Mouse (Mus musculus) bone marrow macrophage, adult 2 months (primary cell): ENCODE data around the gene Slc23a2. TPM values are rescaled to one million over a fixed set of nuclear protein-coding genes. Genes with fewer than 3 reads are reported as not detected.

Source experiments
- H3K27ac ChIP-seq: 2 replicates; pipeline ENCODE4 v1.5.1; 2012; ENCODE audit warnings: low read depth, low read length; ENCODE audit not compliant: insufficient read depth
- H3K4me1 ChIP-seq: 2 replicates; pipeline ENCODE4 v1.6.1; 2012; ENCODE audit warnings: low read length; ENCODE audit not compliant: control insufficient read depth, insufficient read depth
- H3K4me3 ChIP-seq: 2 replicates; pipeline ENCODE4 v1.5.1; 2012; ENCODE audit warnings: mild to moderate bottlenecking, low read length, moderate library complexity; ENCODE audit not compliant: insufficient read depth
- CTCF ChIP-seq: IDR thresholded peaks from 2 replicates; pipeline ENCODE4 v1.5.1; 2012; ENCODE audit warnings: low read depth, mild to moderate bottlenecking, low read length, moderate library complexity
- POLR2A ChIP-seq: IDR thresholded peaks from 2 replicates; pipeline ENCODE4 v1.6.1; 2012; ENCODE audit warnings: mild to moderate bottlenecking, low read depth, low read length, borderline replicate concordance
- polyA plus RNA-seq: library from polyadenylated mRNA; stranded (reverse); fragments of >200 nt; gene quantifications from 2 replicates; pipeline ENCODE4 v1.2.4, GENCODE M21; 2012; ENCODE audit not compliant: missing spikeins, insufficient read depth, insufficient read length

The Slc23a2 gene
- polyA plus RNA-seq, 1 experiment, result 53.5 TPM

DNA sequence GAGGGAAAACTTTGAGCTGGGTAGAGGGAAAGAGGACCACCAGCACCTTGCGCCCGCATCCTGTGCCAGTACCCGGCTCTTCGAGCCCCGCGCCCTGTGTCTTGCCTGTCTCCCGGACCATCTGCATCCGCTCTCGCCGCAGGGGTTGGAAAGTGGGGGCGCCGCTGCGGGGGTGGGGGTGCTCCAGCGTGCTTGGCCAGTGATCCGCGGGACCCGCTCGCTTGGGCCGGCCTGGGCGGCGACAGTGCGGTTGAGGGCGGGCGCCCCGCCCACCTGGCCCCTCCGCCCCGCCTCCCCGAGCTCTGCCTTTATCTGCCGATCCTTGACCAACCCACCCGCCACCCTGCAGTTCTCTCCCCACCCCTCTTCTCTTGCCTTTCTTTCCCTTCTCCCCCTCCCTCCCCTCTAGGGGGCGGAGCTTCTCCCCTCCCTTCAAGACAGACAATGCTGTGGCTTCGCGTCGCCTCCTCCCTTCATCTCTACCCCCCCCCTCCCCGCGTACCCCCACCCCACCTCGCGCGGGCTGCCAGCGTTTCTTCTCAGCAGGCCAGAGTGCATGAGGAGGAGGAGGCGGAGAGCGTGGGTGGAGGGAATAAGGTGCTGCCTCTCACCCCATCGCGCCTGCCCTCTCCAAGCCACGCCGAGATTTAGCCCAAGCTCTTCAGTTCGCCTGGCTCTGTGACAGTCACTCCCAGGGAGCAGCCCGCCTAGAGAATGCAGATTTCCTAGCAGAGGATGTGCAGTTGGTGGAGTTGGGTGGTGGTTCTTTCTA lies 115.1 kb downstream of the Slc23a2 start, which contains the start of gene Rassf2:
Gene Rassf2, minus strand, starts transcription at position 613 of the 772 bp plus-strand sequence.
- H3K4me1 ChIP-seq, result peaks cover 46% of the 10 kb centered on the region
- H3K27ac ChIP-seq, result peak within 1 kb of the TSS; percentile 90
- H3K4me3 ChIP-seq, result peak within 1 kb of the TSS; percentile 92
- TF ChIP-seq POLR2A (no peak), CTCF (no peak)

DNA sequence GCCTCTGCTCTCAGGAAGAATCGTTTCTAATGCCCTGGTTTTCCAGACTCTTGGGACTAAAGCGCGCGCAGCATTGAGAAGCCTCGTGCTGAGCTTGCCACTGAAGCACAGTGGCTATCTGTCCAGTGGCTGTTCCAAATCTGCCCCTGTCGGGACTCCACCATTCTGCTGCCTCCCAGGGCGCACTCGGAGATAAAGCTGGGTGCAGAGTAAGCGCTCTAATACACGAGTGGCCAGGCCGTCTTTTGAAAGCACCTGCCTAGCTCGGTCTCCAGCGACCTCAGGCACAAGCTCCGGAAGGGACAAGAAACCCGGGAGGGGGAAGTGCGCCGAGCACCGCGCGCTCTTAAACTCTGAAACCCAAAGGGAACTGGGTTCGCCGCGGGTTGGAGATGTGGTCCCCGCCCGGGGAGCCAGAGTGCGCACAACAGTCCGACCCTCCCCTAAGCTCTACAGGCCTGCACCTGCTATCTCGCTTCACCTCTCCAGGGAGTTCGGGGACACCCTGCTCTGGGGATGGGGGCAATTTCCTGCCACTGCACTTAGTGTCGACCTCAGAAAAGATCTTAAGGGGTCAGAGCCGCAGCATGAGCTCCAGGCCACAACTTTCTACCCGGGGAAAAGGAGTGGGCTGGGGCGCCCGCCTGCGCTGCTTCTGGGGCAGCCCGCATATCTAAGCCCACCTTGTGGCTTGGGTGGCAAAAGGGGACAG lies 115.9 kb downstream of the Slc23a2 start:
- H3K4me1 ChIP-seq, result peaks cover 44% of the 10 kb centered on the region
- no peak for TF ChIP-seq CTCF
- no peak for TF ChIP-seq POLR2A
- H3K4me3 ChIP-seq, result peak overlapping the region; percentile 92
- H3K27ac ChIP-seq, result peak overlapping the region; percentile 90

DNA sequence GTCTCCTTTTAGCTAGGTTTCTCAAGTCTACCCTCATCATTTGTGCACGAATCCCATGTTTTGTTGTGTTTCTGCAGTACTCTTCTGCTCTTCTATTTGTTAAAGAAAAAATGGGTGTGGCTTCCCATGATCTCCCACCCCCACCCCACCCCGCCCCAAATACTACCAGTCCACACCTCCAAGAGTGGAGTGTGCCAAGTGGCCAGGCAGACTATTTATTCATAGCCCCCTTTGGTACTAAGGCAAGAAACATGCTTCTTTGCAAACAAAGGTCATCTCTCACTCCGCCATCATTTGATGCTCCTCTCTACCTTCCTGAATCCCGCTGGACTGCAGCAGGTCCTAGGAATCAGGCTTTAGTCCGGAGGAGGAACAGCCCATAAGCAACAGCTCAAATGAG lies 116.8 kb downstream of the Slc23a2 start:
- TF ChIP-seq POLR2A (no peak), CTCF (no peak)
- peak overlapping the region; percentile 92 for H3K4me3 ChIP-seq
- peaks cover 51% of the 10 kb centered on the region for H3K4me1 ChIP-seq
- H3K27ac ChIP-seq, result peak overlapping the region; percentile 90

DNA sequence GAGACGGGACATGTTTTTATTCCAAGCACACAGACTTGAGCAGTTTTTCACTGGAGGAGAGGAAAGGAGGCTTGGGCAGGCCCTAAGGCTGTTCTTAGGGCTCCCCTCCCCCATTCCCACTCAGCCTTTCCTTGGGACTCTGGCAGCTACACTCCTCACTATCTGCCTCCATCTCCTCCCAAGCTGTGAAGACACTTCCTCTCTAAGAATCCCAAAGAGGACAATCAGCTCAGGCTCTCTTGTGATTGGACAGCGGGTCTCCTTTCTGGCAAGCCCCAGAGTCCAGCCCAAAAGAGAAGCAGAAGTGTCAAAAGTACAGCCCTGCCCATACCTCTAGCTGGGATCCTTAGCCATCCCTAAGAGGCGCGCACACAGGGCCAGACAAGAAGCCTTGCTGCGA lies 117.5 kb downstream of the Slc23a2 start:
- no peak for TF ChIP-seq POLR2A
- no peak for TF ChIP-seq CTCF
- peaks cover 58% of the 10 kb centered on the region for H3K4me1 ChIP-seq
- peak overlapping the region; percentile 62 for H3K27ac ChIP-seq
- peak overlapping the region; percentile 92 for H3K4me3 ChIP-seq

DNA sequence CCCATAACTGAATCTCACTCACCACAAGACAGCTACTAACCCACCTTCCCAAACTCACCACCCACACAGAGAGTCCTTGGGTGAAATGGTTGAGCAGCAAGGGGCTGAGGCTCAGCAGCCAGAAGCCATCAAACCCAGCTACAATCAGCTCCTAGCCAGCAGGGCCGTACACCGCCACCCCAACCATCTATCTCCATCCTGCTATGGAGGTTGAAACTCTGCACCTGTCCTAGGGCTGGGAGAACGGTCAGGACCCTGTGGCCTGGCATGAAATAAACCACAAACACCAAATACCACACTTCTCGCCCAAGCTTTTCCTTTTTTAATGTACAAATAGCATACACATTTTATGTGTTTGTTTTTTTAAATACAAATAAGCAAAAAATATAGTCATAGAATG lies 120.9 kb downstream of the Slc23a2 start:
- Histone ChIP-seq H3K4me3 (no peak overlapping the region), H3K27ac (no peak overlapping the region), H3K4me1 (peaks cover 81% of the 10 kb centered on the region)
- TF ChIP-seq CTCF (no peak), POLR2A (no peak)

DNA sequence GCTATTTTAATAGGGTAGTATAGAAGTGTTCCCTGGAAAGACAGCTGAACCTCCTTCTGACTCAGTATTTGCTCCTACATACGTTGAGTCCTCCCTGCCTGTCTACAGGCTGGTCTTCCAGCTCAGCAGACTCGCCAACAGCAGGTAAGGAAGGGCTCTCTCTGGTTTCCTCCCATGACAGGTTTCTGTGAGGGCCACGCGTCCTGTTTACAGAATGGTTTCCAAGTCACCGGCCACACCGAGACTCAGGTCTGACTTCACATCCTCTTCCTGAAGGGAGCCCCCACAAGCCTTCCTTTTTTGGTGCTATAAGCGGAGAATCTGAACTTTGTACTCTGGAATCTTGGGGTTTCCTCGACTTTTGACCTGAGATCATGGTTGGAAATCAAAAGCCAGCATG lies 122.3 kb downstream of the Slc23a2 start:
- H3K4me1 ChIP-seq, result peaks cover 88% of the 10 kb centered on the region
- no peak overlapping the region for H3K4me3 ChIP-seq
- TF ChIP-seq POLR2A, result no peak
- H3K27ac ChIP-seq, result no peak overlapping the region

DNA sequence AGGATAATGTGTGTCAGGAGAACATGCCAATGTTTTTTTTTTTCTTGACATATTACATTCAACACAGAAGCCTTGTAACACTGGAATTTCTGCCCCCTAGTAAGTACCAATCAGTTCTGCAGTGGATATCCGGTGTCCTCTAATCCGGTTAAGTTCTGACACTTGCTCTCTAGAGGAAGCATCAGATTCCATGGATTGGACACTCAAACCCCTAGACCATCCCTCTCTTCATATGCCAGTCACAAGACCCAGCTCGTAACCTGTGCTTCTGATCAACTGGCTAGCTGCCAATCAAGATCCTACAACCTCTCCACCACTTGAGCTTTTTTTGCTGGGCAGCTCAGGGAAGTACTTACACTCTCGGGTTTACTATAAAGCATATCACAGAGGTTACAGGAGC lies 123.3 kb downstream of the Slc23a2 start:
- TF ChIP-seq CTCF, result no peak
- TF ChIP-seq POLR2A, result no peak
- H3K4me3 ChIP-seq, result no peak overlapping the region
- H3K27ac ChIP-seq, result peak overlapping the region; percentile 94
- peaks cover 90% of the 10 kb centered on the region for H3K4me1 ChIP-seq

DNA sequence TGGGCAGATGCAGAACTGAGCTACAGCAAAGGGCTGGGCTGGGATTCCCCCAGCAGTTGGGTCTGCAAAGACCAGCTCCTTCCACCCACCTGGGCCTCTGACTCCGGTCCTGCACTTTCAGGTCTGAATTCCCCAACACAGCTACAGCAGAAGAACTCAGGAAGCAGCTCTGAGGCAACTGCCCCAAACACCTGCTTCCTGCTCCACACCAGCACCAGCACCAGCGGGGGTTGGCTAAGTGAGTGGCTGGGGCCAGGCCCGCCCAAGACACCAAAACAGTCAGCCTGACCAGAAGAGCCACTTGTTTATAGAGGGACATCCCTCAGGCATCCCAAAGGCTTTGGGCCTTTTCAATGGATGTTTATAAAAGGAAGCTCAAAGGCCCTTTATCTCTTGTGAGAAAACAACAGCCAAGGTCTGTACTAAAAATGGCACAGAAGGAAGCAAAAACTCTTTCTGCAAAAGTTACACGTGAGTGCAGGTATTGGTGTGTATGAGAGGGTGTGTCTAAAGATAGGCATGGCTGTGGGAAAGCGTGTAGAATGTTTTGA lies 123.8 kb downstream of the Slc23a2 start:
- peak overlapping the region; percentile 35 for H3K4me3 ChIP-seq
- no peak for TF ChIP-seq POLR2A
- no peak for TF ChIP-seq CTCF
- H3K27ac ChIP-seq, result peak overlapping the region; percentile 94

DNA sequence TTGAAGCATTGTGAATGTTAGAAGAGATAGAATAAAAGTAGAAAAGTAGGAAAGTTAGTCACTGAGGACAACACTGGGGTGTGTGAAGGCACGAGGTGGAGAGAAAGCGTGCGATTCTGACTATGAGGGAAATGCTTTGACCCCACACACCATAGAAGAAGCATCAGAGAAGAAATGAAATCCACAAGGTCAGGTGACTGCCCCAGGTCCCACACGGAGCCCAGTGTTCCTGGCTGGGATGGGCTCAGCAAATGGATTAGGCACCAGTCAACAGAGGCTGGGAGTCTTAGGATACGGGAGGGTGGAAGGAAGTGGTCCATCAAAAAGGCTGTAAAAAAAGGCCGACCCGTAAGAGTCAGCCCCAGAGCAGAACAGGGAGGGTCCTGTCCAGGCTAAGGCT lies 124.5 kb downstream of the Slc23a2 start:
- TF ChIP-seq POLR2A (no peak), CTCF (no peak)
- Histone ChIP-seq H3K4me1 (peaks cover 78% of the 10 kb centered on the region), H3K4me3 (peak overlapping the region; percentile 35), H3K27ac (peak overlapping the region; percentile 94)

More for the DNA sequence above, 123.8 kb downstream of the Slc23a2 start:
- H3K4me1 ChIP-seq, result peaks cover 84% of the 10 kb centered on the region

DNA sequence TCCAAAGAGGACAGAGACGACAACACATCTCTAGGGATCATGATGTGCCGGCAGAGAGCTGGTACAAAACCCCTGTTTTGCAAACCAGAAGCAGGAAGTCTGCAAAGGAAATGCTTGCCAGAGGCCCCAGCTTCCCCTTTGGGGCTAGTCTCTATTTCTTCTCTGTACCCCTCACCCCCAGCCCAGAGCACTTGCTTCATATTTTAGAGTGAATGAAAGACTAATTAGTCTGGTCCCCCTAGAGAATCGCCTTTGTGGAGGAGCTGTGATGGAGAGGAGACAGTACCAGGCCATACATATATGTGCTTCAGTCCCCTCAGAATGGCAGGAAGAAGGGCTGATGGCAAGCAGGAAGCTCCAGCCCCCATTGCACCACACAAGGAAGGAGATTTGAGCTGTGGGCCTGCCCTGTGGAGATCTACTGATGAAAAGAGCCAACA lies 125.5 kb downstream of the Slc23a2 start:
- H3K27ac ChIP-seq, result peak overlapping the region; percentile 94
- TF ChIP-seq POLR2A (no peak), CTCF (no peak)
- peaks cover 75% of the 10 kb centered on the region for H3K4me1 ChIP-seq
- H3K4me3 ChIP-seq, result peak overlapping the region; percentile 45
